Mouse (Mus musculus) ES-E14 (cell line): Measurements from ENCODE around the gene Saa2. TPM values are rescaled to one million over a fixed set of nuclear protein-coding genes. Genes with fewer than 3 reads are reported as not detected.

Experiments
- DNase-seq: peaks from one replicate; pipeline ENCODE4 v3.0.0-alpha.2; 2013; ENCODE audit warnings: low read depth, low spot score
- H3K27ac ChIP-seq: 2 replicates; pipeline ENCODE4 v1.5.1; 2012; ENCODE audit warnings: low read depth, mild to moderate bottlenecking, low read length, moderate library complexity, mixed read lengths; ENCODE audit not compliant: poor library complexity, insufficient read depth, severe bottlenecking
- H3K36me3 ChIP-seq: 2 replicates; pipeline ENCODE4 v1.6.1; 2012; ENCODE audit warnings: mild to moderate bottlenecking, low read length, moderate library complexity, mixed read lengths; ENCODE audit not compliant: control insufficient read depth, poor library complexity, insufficient read depth, severe bottlenecking
- H3K4me1 ChIP-seq, 2 experiments: fragments of 150-350 bp in 1 of 2; sonication (generic) in 1 of 2; 2 replicates each; pipeline ENCODE4 v1.6.1; 2012; ENCODE audit warnings: low read length in 2 of 2, mild to moderate bottlenecking in 1 of 2, mixed read lengths in 1 of 2; ENCODE audit not compliant: control insufficient read depth in 2 of 2, insufficient read depth in 2 of 2, poor library complexity in 1 of 2
- H3K4me3 ChIP-seq, 2 experiments: fragments of 150-350 bp in 1 of 2; sonication (generic) in 1 of 2; 2 replicates each; pipeline ENCODE4 v1.5.1; 2012; ENCODE audit warnings: low read length in 2 of 2, low read depth in 1 of 2, mild to moderate bottlenecking in 1 of 2, mixed read lengths in 1 of 2; ENCODE audit not compliant: insufficient read depth in 1 of 2, poor library complexity in 1 of 2, severe bottlenecking in 1 of 2
- H3K9ac ChIP-seq: 2 replicates; pipeline ENCODE4 v1.6.1; 2012; ENCODE audit warnings: low read depth, mild to moderate bottlenecking, low read length, mixed read lengths; ENCODE audit not compliant: poor library complexity, insufficient read depth, severe bottlenecking
- H3K9me3 ChIP-seq: fragments of 150-350 bp; sonication (generic); 2 replicates; pipeline ENCODE4 v1.6.1; 2012; ENCODE audit warnings: low read depth, mild to moderate bottlenecking, low read length; ENCODE audit not compliant: control insufficient read depth, insufficient read depth
- CHD2 ChIP-seq: IDR thresholded peaks from 2 replicates; pipeline ENCODE4 v1.6.1; 2014; ENCODE audit warnings: mild to moderate bottlenecking, low read depth, low read length, inconsistent platforms
- HCFC1 ChIP-seq: IDR thresholded peaks from 2 replicates; pipeline ENCODE4 v1.6.1; 2012; ENCODE audit warnings: low read length, inconsistent platforms, borderline replicate concordance; ENCODE audit not compliant: insufficient read depth
- MAFK ChIP-seq: IDR thresholded peaks from 2 replicates; pipeline ENCODE4 v1.6.1; 2014; ENCODE audit warnings: mild to moderate bottlenecking, low read depth, low read length, inconsistent platforms; ENCODE audit not compliant: insufficient read depth
- ZC3H11A ChIP-seq: IDR thresholded peaks from 2 replicates; pipeline ENCODE4 v1.6.1; 2012; ENCODE audit warnings: low read depth, mild to moderate bottlenecking, inconsistent platforms, low read length, borderline replicate concordance
- ZNF384 ChIP-seq: IDR thresholded peaks from 2 replicates; pipeline ENCODE4 v1.6.1; 2012; ENCODE audit warnings: low read depth, low read length, inconsistent platforms
- in situ Hi-C, 2 experiments: fragments of 600-800 bp; cut with MboI; formaldehyde crosslinking; loops; one replicate each; pipeline ENCODE4 v1.15.1; 2025; ENCODE audit warnings: low sequenced_read_pairs in 2 of 2, inconsistent platforms in 1 of 2; ENCODE audit not compliant: unreplicated experiment in 2 of 2
- total RNA-seq: library from RNA; depleted of rRNA; stranded (reverse); fragments of 300-350 nt; gene quantifications from 2 replicates; pipeline ENCODE4 v1.2.3, GENCODE M21; 2012

The Saa2 gene
- total RNA-seq, 1 experiment, result not detected

DNA sequence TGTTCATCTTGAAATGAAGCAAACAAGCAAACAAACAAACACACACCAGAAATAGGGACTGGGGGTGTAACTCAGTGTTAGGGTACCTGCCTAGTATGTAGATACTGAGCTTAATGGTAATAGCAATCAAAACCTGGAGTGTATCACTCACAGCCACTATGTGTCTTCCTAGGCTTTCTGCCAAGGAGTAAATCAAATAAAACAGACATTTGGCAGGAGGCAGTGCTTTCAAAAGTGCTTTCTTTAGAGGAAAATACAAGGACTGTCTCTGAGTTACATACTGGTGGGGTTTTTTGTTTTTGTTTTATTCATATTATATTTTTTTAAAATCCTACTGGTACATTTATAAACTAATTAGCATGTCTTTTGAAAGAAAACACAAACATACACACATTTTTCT lies 15.8 kb downstream of the Saa2 start:
- H3K36me3 ChIP-seq, result peaks cover 13% of the 10 kb centered on the region
- H3K9me3 ChIP-seq, result no peaks in the 10 kb centered on the region
- no peak for DNase-seq

DNA sequence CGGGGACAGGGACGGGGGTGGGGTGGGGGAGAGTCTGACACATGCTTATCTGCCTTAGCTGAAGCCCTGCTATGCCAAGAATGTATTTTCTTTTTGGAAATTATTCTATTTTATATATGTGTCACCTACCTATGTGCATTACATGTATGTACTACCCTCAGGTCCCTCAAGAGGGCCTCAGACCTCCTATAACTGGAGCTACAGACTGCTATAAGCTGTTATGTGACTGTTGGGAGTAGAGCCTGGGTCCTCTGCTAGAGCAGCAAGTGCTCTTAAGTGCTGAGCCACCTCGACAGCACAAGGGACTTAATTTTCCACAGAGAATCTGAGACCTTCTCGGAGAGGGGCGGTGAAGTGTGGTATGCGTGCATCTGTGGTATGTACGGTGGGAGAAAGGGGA lies 16.9 kb downstream of the Saa2 start:
- Histone ChIP-seq H3K4me3 (0 out of 4 replicates have a peak overlapping the region, but pooled peaks of 1 of the 2 experiments have one; percentile 13), H3K27ac (no peak overlapping the region), H3K4me1 (peaks cover 0 to 3% of the 10 kb centered on the region in 2 experiments; a peak in 2 of 4 replicates), H3K36me3 (peaks cover 7% of the 10 kb centered on the region), H3K9ac (no peak overlapping the region), H3K9me3 (no peaks in the 10 kb centered on the region)
- in situ Hi-C loops, result no loop called here
- TF ChIP-seq ZC3H11A, result no peak
- TF ChIP-seq HCFC1, result no peak
- TF ChIP-seq ZNF384, result no peak
- no peak for TF ChIP-seq CHD2
- no peak for TF ChIP-seq MAFK
- no peak for DNase-seq

More for the DNA sequence above, 15.8 kb downstream of the Saa2 start:
- no peak for TF ChIP-seq MAFK
- no peak for TF ChIP-seq ZNF384
- TF ChIP-seq ZC3H11A, result no peak
- TF ChIP-seq HCFC1, result no peak
- TF ChIP-seq CHD2, result no peak
- in situ Hi-C loops, result no loop called here
- no peak overlapping the region for H3K9ac ChIP-seq
- H3K4me1 ChIP-seq, result peaks cover 0 to 3% of the 10 kb centered on the region in 2 experiments; a peak in 2 of 4 replicates
- H3K4me3 ChIP-seq, result no peak overlapping the region
- H3K27ac ChIP-seq, result no peak overlapping the region

GRCm38 (mm10) chr7:46770706-46771105 lies 19.1 kb downstream of the Saa2 start:
- no peak overlapping the region for H3K4me3 ChIP-seq
- no peak overlapping the region for H3K9ac ChIP-seq
- DNase-seq, result peak; percentile 65
- H3K9me3 ChIP-seq, result no peaks in the 10 kb centered on the region
- no peak overlapping the region for H3K27ac ChIP-seq
- H3K4me1 ChIP-seq, result peaks cover 0 to 3% of the 10 kb centered on the region in 2 experiments; a peak in 2 of 4 replicates
- in situ Hi-C loops, result no loop called here
- TF ChIP-seq MAFK, result no peak
- no peak for TF ChIP-seq HCFC1
- TF ChIP-seq ZNF384, result peak; percentile 83
- TF ChIP-seq CHD2, result no peak
- no peak for TF ChIP-seq ZC3H11A
- peaks cover 7% of the 10 kb centered on the region for H3K36me3 ChIP-seq

DNA sequence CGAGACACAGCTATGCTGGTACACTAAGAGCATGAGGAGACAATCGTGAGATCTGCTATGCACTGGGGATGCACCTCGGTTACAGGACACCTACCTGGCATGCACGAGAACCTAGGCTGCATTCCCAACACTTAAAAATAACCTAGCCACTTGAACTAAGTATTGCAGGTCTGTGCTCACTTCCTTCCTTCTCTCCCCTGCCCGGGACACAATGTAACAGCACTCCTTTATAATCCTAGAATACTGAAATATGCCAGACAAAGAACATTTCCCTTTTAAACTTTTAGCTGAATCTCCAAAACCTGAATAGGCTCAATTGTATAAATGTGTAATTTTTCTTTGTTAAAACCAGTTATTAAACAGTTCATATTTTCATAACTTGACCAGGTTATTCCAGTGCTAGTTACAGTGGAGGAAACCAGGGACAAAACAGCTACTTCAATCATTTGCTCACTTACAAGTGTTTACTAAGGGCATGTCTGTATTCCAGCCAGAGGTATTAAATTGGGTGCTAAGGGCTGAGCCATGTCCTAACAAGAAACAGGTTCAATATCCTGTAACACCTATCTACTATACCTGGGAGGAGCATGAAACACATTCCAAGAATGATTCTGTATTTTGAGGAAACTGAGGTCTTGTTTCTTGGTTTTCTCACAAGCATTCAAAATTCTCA lies 37.7 kb downstream of the Saa2 start:
- no peak for DNase-seq
- no peaks in the 10 kb centered on the region for H3K9me3 ChIP-seq
- no peaks in the 10 kb centered on the region for H3K4me1 ChIP-seq
- in situ Hi-C loops, result no loop called here
- H3K9ac ChIP-seq, result no peak overlapping the region
- TF ChIP-seq MAFK (no peak), CHD2 (no peak), ZNF384 (no peak), ZC3H11A (no peak), HCFC1 (no peak)
- no peak overlapping the region for H3K27ac ChIP-seq
- H3K36me3 ChIP-seq, result no peaks in the 10 kb centered on the region; the same call in 1 of the 2 replicates
- H3K4me3 ChIP-seq, result no peak overlapping the region
